Mouse (Mus musculus): ENCODE data around the gene Zbtb8b. TPM values are rescaled to one million over a fixed set of nuclear protein-coding genes. Genes with fewer than 3 reads are reported as not detected.

The Zbtb8b gene
- total RNA-seq, 2 experiments from 2014 or later = 3.9 to 4.0 TPM

DNA sequence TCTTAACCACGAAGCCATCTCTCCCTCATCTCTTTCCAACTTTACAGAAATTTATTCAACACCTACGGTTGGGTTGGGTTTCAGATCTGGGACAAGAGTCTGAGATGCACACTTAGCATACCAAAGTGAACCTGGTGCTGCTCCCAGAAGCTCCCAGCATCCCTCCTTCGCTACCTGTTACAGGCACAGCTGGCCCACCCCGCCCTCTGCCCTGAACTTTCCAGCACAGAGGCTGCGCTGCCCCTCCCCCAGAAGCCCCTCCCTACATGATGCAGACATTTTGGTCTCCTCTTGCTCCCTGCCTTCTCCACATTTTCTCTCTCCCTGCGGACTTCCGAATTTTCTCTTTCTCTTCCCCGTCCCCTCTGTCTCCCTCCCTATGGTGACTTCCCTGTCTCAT is 59.5 kb downstream of the Zbtb8b start:
- DNase-seq (ENCODE audit: low spot score in 2 of 2) = no peak
- H3K27ac ChIP-seq = no peak overlapping the region
- no peak for TF ChIP-seq CTCF (conservative IDR thresholded peaks at IDR 0.05)
- H3K4me3 ChIP-seq = no peak overlapping the region

- no peak for DNase-seq (ENCODE audit: low spot score in 2 of 2)
- no peak overlapping the region for H3K27ac ChIP-seq
- no peak overlapping the region for H3K4me3 ChIP-seq
- no peak for TF ChIP-seq CTCF (conservative IDR thresholded peaks at IDR 0.05)
Measured at GRCm38 (mm10) chr4:129379805-129380204, 60.8 kb downstream of the Zbtb8b start.

DNA sequence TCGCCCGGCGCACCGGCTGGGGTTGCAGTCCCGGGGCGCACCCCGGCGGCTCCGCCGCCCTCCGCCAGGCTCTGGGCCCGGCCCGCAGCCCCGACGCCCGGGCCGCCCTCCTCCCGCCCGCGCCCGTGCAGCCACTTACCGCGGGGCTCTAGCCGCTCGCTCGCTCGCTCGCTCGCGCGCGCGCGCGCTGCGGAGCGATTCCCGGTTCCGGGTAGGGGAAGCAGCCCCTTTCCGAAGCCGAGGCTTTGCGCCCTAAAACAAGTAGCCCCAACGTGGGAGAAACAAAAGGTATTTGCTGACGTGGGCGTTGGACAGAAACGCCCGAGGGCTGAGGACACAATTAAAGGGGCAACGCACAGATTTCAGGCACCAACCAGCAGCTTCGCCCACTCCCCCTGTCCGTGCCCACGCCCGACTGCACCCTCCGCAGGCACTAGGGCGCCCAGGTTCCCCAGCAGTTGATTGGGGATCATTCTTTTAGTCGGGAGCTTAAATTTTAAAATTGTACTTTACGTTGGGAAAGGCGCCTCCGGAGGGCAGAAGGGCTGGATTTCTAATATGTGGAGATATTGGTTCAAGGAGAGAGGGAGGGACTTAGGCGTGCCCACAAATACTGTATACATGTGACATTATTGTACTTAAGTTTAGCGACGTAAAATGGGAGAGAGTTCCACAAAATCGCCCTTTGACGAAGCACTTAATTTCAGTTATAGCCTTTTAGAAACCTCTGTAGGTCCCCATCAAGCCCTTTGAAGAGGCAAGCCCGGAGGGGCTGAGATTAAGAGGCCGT is 62.9 kb downstream of the Zbtb8b start, which contains the start of gene Zbtb8a:
TSS of gene Zbtb8a (minus strand) at position 516 of the 790 bp plus-strand sequence.
- Histone ChIP-seq H3K4me3 (peak within 1 kb of the TSS; percentile 64), H3K27ac (peak within 1 kb of the TSS; percentile 81)
- DNase-seq (ENCODE audit: low spot score in 2 of 2) = peak; percentile 16 to 30
- peak; percentile 35 for TF ChIP-seq CTCF (conservative IDR thresholded peaks at IDR 0.05)

DNA sequence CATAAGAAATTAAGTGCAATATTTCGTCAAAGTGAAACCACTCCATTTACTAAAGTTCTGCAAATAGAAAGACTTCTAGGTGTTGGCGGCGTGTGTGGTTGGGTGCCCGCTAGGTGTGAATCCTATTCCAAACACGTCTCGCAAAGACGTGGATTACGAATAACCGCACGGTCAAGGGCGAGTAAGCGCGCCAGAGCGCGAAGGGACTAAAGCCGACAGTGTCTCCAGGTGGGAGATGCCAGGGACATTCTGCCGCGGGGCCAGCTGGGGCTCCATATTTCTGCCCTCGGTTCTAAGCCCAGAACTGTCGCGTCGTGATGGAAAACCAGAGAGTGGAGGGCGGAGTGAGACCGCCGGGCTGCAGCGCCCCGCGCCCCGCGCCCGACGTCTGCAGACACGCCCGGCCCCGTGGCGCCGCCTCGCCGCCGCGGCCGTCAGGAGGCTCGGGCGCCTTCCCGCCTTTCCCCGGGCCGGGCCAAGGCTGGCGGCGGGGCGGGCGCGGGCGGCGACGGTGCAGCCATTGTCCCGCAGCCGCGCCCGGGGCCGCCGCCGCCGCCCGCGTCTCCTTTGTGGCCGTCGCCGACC is 63.6 kb downstream of the Zbtb8b start:
- 0 out of 2 replicates have a peak overlapping the region, but pooled peaks have one; percentile 50 for H3K27ac ChIP-seq
- H3K4me3 ChIP-seq = peak overlapping the region; percentile 64
- peak; percentile 5 to 30 for DNase-seq (ENCODE audit: low spot score in 2 of 2)
- peak; percentile 19 for TF ChIP-seq CTCF (conservative IDR thresholded peaks at IDR 0.05)

- Histone ChIP-seq H3K4me3 (no peak overlapping the region), H3K27ac (no peak overlapping the region)
- no peak for DNase-seq (ENCODE audit: low spot score in 2 of 2)
- no peak for TF ChIP-seq CTCF (conservative IDR thresholded peaks at IDR 0.05)
Measured at GRCm38 (mm10) chr4:129375821-129376220, 64.8 kb downstream of the Zbtb8b start.

Other genes starting within 250 kb of the Zbtb8b start
- gene C77080, start 179.4 kb downstream of the Zbtb8b start, total RNA-seq (2021) = 1 to 10 TPM; 6.7 to 7.4 TPM
- gene Sync, start 153.2 kb downstream of the Zbtb8b start, total RNA-seq (2021) = 1 to 10 TPM in 1 of 2 experiments, under 1 TPM in 1; 0.98 to 1.1 TPM
- gene Rbbp4, start 105.5 kb downstream of the Zbtb8b start, total RNA-seq (2021) = 100 to 1,000 TPM; 117 to 130 TPM
- 10 to 100 TPM; 31.8 to 32.3 TPM for gene Zbtb8os, start 105.2 kb downstream of the Zbtb8b start, total RNA-seq (2021)
- 1 to 10 TPM; 4.1 TPM for gene Zbtb8a, start 62.7 kb downstream of the Zbtb8b start, total RNA-seq (2021)
- gene Bsdc1, start 20.7 kb upstream of the Zbtb8b start, total RNA-seq (2021) = 10 to 100 TPM; 56.2 to 62.7 TPM
- under 1 TPM in 1 of 2 experiments, not detected in 1; 0.38 TPM for gene Tssk3, start 50.2 kb upstream of the Zbtb8b start, total RNA-seq (2021)
- gene Fam229a, start 50.3 kb upstream of the Zbtb8b start, total RNA-seq (2021) = not detected
- gene Marcksl1, start 72.7 kb upstream of the Zbtb8b start, total RNA-seq (2021) = 100 to 1,000 TPM in 1 of 2 experiments, 10 to 100 TPM in 1; 94.6 to 103 TPM
- gene Hdac1, start 101.9 kb upstream of the Zbtb8b start, total RNA-seq (2021) = 10 to 100 TPM; 48.9 to 49.8 TPM
- gene Lck, start 132.8 kb upstream of the Zbtb8b start, total RNA-seq (2021) = 1 to 10 TPM; 2.8 to 6.2 TPM
- under 1 TPM; 0.41 to 0.83 TPM for gene Fam167b, start 137.7 kb upstream of the Zbtb8b start, total RNA-seq (2021)
- 100 to 1,000 TPM; 117 to 120 TPM for gene Eif3i, start 159.8 kb upstream of the Zbtb8b start, total RNA-seq (2021)
- gene Tmem234, start 159.8 kb upstream of the Zbtb8b start, total RNA-seq (2021) = 10 to 100 TPM; 83.1 to 86.2 TPM
- gene Dcdc2b, start 173.4 kb upstream of the Zbtb8b start, total RNA-seq (2021) = 1 to 10 TPM; 5.7 to 7.4 TPM
- gene Iqcc, start 178.2 kb upstream of the Zbtb8b start, total RNA-seq (2021) = 10 to 100 TPM; 31.5 to 34.3 TPM
- gene Ccdc28b, start 183.1 kb upstream of the Zbtb8b start, total RNA-seq (2021) = 10 to 100 TPM; 70.2 to 81.0 TPM
- gene Txlna, start 200.2 kb upstream of the Zbtb8b start, total RNA-seq (2021) = 10 to 100 TPM; 49.7 to 51.3 TPM
- 10 to 100 TPM; 88.7 to 97.9 TPM for gene Kpna6, start 231.9 kb upstream of the Zbtb8b start, total RNA-seq (2021)

Data from layer of hippocampus, adult 2 months (tissue).